Mouse (Mus musculus): ENCODE results near the gene Terf2ip. TPM values are rescaled to one million over a fixed set of nuclear protein-coding genes. Genes with fewer than 3 reads are reported as not detected.

Gene Terf2ip
- 15.7 and 17.5 TPM in 2 replicates for total RNA-seq (2021)
- long read RNA-seq, experiment 1, transcript Terf2ip-201 (3 exons, 3,560 nt): major isoform, 62 of 68 reads
- long read RNA-seq, experiment 1, partial matches to known transcripts: 2 of 68 reads
- long read RNA-seq, experiment 1, other reads (novel, unspliced or antisense): 2 of 68 reads
- long read RNA-seq, experiment 2, transcript Terf2ip-201 (3 exons, 3,560 nt): major isoform, 40 of 44 reads
- long read RNA-seq, experiment 2, partial matches to known transcripts: 4 of 44 reads
- long read RNA-seq, experiment 2, other reads (novel, unspliced or antisense): 0 of 44 reads

GRCm38 (mm10) chr8:112010997-112011815 is at the start of gene Terf2ip, which contains the start of gene Kars:
Gene Terf2ip (plus strand): TSS chr8:112011398.
Gene Kars (minus strand): TSS chr8:112011323.
- peak; percentile 96 for DNase-seq

- no peak for DNase-seq
Observed at GRCm38 (mm10) chr8:111962589-111962988, 48.6 kb upstream of the Terf2ip start.

DNA sequence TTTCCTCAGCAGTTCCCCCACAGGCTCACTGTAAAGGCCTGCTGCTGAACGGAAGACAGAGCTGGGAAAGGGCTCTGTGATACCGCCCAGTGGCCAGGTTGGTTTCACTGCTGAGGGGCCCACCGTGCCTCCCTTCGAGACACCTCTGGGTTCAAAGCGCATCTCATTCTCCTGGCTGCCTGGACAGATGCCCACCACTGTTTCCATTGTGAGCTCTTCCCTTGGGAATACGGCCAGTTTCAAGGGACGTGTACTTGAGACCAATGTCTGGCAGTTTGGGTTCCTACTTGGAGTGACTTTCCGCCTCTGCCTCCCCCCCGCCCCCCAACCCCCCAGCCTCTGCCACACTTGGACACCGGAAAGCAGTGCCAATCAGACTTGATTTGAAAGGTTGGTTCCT is 48.1 kb upstream of the Terf2ip start:
- DNase-seq: peak; percentile 28

DNA sequence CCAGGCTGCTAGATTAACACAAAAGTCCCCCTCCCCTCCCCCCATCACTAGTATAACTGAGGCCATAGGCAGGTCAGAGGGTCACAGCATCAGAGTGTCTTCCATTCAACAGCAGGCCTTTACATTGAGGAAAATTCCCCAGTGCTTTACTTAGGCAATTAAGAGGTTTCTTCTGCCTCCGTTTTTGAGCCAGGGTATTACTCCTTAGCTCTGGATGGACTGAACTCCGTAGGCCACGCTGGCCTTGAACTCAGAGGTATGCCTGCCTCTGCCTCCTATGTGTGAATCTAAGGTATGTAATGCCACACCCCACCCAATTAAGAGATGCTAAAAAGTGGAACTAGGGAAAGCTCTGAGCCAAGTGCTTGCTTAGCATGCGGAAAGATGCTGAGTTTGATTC is 47.7 kb upstream of the Terf2ip start:
- DNase-seq: no peak

DNA sequence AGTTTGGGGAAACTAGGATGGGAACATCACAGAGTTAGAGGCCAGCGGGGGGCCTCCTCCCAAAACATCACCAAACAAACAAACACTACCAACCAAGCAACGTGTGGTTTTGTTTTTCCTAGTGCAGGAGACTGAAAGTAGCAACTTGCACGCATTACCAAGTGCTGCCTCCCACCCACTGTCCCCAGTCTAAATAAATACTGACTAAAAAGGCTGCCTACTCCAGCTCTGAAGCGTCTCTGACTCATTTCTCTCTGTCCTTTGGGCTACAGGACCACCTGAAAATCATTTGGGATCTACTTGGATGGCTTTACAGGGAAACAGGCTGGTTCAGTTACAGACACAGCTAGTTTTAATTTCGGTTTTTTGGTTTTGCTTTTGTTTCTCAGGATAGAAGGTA is 46.8 kb upstream of the Terf2ip start:
- DNase-seq: no peak

DNA sequence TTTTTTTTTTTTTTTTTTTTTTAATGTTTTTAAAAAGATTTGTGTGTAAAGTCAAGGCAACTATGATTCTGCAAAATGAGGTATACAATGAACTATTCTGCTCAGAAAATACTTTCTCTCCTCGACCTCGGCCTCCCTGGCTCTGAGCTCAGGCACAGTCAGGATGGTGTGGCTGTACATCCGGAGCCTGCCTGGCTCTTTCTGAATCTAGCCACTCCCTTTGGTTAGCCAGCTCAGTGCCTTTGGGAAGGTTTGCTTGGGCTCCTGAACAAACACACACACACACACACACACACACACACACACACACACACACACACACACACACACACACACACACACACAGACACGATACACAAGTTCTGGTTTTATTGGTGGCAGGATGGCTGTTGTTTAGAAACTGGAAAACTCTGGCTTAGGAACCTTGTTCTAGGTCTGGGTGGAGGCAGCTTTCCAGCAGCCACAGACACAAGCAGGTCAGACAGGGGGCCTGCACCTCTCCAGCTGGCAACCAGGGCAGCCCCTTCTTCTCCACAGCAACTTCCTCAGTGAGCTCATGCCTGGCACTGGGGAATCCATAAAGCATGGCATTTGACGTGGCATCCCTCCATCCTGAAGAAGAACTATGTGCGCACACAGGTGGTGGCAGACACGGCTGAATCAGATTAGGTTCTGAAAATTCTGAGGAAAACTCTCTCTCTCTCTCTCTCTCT is 46.2 kb upstream of the Terf2ip start:
- DNase-seq: no peak

- DNase-seq: no peak
Observed at GRCm38 (mm10) chr8:111967246-111967870, 43.8 kb upstream of the Terf2ip start.

- no peak for DNase-seq
Observed at GRCm38 (mm10) chr8:111968541-111968940, 42.7 kb upstream of the Terf2ip start.

DNA sequence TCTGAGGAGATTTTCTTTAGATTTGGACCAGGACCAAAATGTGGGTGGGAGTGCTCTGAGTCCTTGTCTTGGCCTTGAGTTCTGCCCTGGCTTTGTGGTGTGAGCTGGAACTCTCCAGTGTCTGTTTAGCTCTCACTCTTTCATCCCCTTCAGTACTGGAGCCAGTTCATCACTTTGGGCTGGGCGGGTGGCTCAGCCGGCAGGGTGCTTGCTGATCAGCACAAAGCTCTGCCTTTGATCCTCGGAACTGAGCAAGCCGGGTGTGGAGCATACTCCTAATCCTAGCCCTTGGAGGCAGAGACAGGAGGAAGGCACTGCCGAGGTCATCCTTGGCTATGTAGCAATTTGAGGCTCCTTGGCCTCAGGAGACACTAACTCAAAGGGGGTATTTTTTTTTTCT is 42.2 kb upstream of the Terf2ip start:
- DNase-seq: no peak

DNA sequence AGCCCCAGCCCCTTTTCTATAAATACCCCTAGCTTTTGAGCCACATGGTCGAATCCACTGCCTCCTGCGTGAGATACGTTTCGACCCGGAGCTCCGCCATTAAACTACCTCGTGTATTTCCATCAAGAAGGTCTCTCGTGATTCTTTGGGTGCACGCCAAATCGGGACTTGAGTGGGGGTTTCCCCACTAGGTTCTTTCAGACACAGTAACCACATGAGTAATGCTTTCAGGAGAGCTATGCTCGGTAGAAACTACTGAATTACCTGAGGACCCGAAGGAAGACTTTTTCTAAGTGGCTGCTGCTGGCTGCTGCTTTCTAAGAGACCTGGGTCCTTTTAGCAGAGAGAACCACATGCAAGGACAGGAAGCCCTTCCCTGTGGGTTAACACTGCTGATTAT is 37.1 kb upstream of the Terf2ip start:
- no peak for DNase-seq

DNA sequence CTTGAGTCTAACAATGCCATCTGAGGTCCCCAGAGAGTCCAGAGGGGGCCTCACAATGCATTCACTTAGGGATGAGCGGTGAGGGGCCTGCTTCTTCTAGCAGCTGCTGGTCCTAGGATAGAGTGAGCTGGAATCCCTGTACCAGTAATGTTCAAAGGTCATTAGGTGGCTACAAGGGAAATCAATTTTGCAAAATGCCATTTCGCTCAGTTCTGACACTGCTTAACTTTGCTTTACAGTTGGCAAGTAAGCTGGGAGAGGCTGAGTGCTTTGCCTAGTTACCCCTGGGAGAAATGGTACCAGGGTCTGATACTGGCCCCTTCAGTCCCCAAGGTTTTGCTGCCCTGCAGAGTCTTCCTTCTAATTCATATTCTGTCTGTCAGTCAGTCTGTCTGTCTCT is 35.5 kb upstream of the Terf2ip start:
- no peak for DNase-seq

GRCm38 (mm10) chr8:111976326-111976725 is 34.9 kb upstream of the Terf2ip start:
- no peak for DNase-seq

DNA sequence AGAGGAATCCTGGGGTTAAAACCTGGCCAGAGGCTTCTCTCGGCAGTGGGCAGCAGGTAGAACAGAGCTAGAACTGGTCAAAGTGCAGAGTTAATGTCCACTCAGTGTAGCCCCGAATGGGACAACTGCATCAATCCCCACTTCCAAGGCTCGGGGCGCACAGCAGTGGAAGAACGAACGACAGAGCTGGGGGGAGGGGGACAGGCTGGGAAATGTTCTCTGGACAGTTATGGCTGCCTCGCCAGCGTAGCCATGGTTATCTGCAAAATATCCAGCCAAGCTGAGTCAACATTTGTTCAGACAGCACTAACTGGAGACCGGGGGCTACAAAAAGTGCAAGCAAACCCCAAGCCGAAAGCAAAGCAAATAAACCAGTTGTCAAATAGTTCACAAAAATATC is 33.1 kb upstream of the Terf2ip start:
- DNase-seq: no peak

GRCm38 (mm10) chr8:111982116-111982515 is 29.1 kb upstream of the Terf2ip start:
- no peak for DNase-seq

DNA sequence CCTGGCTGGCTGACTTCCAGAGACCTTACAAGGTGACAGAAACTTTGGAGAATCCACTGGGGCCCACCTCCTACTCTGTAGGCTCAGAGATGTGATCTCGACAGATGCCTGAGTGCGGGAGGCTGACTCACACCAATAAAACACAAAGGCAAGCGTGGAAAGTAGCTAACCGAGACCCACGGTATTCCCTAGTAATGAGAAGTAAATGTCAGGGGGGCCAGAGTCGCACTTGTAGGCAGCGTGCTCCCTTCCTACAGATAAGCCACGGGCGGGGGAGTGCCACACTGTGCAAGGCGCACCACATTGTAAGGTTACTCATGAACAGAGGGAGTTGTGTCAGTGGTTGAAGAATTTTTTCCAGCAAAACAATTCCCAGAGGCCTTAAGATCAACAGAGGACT is 26.7 kb upstream of the Terf2ip start:
- DNase-seq: no peak

DNA sequence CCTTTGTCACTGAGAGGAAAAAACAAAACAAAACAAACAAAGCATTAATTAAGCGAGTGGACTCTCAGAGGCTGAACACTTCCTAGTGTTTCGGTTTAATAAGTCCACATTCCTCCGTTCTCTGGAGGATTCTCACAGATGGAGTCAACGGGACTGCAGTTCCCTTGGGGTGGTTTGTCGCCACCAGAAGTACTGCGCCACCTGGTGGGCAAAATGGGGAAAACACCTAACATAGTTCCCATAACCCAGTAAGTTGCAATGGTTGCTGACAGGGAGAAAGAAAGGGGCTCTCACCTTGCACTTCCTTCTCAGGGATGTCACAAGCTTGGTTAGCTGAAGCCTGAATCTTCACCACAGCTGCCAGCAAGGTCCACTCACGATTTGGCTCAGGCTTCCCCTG is 21.3 kb upstream of the Terf2ip start:
- peak; percentile 89 for DNase-seq

- DNase-seq: no peak
Observed at GRCm38 (mm10) chr8:111991278-111991677, 19.9 kb upstream of the Terf2ip start.

GRCm38 (mm10) chr8:111992013-111992702 is 19.0 kb upstream of the Terf2ip start, which contains the start of gene Adat1:
Gene Adat1 (minus strand): TSS chr8:111992302.
- peak; percentile 93 for DNase-seq

- DNase-seq: no peak
Observed at GRCm38 (mm10) chr8:111992703-111993039, 18.5 kb upstream of the Terf2ip start.

DNA sequence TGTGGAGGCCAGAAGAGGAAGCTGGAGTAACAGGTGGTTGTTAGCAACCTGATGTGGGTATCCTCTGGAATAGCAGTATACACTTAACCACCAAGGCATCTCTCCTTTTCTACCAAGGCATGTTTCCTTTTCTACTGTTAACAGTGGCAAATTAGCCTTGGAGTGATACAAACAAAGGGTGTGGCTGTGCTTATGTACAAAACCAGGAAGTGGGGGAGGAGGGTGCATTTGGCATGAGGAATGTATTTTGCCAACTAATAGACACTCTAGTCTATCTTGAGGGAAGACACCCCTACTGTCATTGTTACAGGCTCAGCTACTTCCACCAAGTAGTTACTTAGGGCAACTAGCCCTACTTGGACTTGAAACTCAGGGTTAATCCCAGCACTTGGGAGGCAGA is 6.4 kb upstream of the Terf2ip start:
- DNase-seq: no peak

GRCm38 (mm10) chr8:112005601-112006000 is 5.6 kb upstream of the Terf2ip start:
- no peak for DNase-seq

GRCm38 (mm10) chr8:112007669-112008068 is 3.5 kb upstream of the Terf2ip start:
- no peak for DNase-seq
